Mouse (Mus musculus): ENCODE data around the gene Cbr2.

DNA sequence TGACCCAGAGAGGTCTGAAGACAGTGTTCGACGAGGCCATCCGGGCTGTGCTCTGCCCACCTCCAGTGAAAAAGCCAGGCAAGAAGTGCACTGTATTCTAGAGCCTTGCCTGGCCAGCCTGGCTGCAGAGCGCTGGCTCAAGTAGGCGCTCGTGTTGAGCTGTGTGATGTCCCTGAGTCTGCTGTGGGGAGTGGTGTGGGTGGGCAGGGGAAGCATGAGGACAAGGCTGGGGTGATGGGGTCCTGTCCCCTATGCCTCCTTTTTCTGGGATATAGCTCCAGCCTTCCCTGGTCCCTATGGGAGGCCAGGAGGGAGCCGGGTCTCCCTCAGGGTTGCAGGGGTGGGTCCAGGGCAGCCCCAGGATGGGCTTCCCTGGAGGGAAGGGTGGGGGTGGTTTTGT lies 8.4 kb downstream of the Cbr2 start:
- no peak for TF ChIP-seq CTCF (IDR thresholded peaks at IDR 0.05; ENCODE audit: extremely low read depth, insufficient read depth, insufficient read length, insufficient replicate concordance)
- no peak for TF ChIP-seq POLR2A (IDR thresholded peaks at IDR 0.05; ENCODE audit: low read depth, low read length)
